Mouse (Mus musculus) embryonic stem cell, embryonic (primary cell): ENCODE results near the gene Tbc1d16.

Experiments
- CTCF ChIA-PET, 4 experiments: fragments of 300-600 bp in 2 of 4; fragments of 350-600 bp in 2 of 4; sonication (Branson Sonifier 250); formaldehyde crosslinking; loops; one replicate each; lab custom pipeline; 2022; ENCODE audit warnings: inconsistent platforms in 2 of 4; lab: Charles Lee
- POLR2A ChIA-PET, 4 experiments: fragments of 300-600 bp in 2 of 4; fragments of 350-600 bp in 2 of 4; sonication (Branson Sonifier 250); formaldehyde crosslinking; loops; one replicate each; lab custom pipeline; 2022; ENCODE audit warnings: antibody characterized with exemption in 4 of 4, inconsistent platforms in 1 of 4; lab: Charles Lee

Gene Tbc1d16

GRCm38 (mm10) chr11:119180824-119181582 is 47.3 kb downstream of the Tbc1d16 start:
- POLR2A ChIA-PET: no interaction called here

GRCm38 (mm10) chr11:119178317-119178716 is 50.0 kb downstream of the Tbc1d16 start:
- ChIA-PET CTCF (interaction anchor here in 1 of 4 experiments (1.0 kb wide), 1 partner anchor 12 kb away, joined by 3 read pairs; no protein-coding TSS in a partner anchor), POLR2A (no interaction called here)

More at GRCm38 (mm10) chr11:119180824-119181582, 47.3 kb downstream of the Tbc1d16 start:
- CTCF ChIA-PET: interaction anchor here in 2 of 4 experiments (0.6 kb wide), 2 partner anchors 405 to 954 kb away, joined by 3 read pairs; no protein-coding TSS in a partner anchor

DNA sequence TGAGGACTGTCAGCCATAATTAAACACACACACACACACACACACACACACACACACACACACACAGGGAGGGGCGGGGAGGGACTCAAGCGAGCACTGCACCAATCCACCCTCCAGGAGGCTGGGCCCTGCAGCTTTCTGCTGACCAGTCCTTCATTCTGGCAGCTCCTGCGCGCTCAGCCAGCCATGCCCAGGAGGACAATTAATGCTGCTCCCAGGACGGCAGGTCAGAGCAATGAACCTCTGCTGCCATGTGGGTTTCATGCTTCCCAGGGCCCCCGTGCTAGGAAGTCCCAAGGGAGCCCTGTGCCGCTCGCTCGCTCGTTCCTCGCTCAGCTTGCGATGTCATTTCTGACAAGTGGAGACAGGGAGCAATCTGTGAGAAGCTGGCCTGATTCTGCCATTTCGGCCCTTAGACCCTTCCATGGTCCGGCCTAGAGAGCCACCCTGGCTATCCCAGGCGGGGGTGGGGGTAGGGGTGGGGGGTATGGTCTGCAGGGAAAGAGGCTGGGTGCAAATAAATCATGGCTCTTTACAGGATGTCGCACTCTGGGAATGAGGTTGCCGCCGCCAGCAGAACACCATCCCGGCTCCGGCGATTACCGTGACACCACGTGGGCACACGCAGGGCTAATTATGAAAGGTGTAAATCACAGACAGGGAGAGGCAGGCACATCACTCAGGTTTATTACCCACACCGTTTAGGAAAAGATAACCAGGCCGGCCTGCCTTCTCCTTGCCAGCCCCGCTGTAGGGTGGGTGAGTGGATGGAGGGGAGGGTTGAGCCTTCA is 51.7 kb downstream of the Tbc1d16 start:
- POLR2A ChIA-PET: interaction anchor here in 2 of 4 experiments (0.6 to 1.5 kb wide), 5 partner anchors 10 to 91 kb away, joined by 3 to 4 read pairs (median 3); no protein-coding TSS in a partner anchor

GRCm38 (mm10) chr11:119171588-119171987 is 56.7 kb downstream of the Tbc1d16 start:
- ChIA-PET POLR2A (no interaction called here), CTCF (interaction anchor here in 1 of 4 experiments (1.0 kb wide), 1 partner anchor 164 kb away, joined by 3 read pairs; no protein-coding TSS in a partner anchor)

More for the DNA sequence above, 51.7 kb downstream of the Tbc1d16 start:
- CTCF ChIA-PET: interaction anchor here in 3 of 4 experiments (0.6 to 1.8 kb wide), 5 partner anchors 9 to 1064 kb away, joined by 3 to 6 read pairs (median 4); no protein-coding TSS in a partner anchor

GRCm38 (mm10) chr11:119168851-119169250 is 59.4 kb downstream of the Tbc1d16 start:
- CTCF ChIA-PET: no interaction called here
- POLR2A ChIA-PET: interaction anchor here in 1 of 4 experiments (1.0 kb wide), 1 partner anchor 8 kb away, joined by 3 read pairs; no protein-coding TSS in a partner anchor

- ChIA-PET POLR2A (interaction anchor here in 1 of 4 experiments (0.7 kb wide), 1 partner anchor 146 kb away, joined by 3 read pairs; no protein-coding TSS in a partner anchor), CTCF (interaction anchor here in 3 of 4 experiments (0.5 to 1.4 kb wide), 6 partner anchors 10 to 978 kb away, joined by 3 to 5 read pairs (median 3); no protein-coding TSS in a partner anchor)
Observed at GRCm38 (mm10) chr11:119165995-119166394, 62.3 kb downstream of the Tbc1d16 start.

DNA sequence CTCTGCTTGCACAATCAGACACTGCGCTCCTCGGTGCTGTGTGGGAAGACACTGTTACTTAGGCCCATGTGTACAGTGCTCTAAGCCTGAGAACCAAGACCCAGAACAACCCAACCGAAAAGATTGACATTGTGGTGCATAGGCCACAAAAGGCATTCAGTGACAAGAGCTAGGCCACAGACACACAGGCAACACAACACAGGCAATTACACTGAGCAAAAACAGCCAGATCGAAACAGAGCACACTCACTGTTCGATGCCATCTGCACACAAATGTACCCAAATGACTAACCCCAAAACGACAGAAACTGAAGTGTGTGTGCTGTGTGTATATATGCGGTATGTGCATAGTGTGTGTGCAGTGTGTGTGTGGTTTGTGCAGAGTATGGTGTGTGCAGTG is 63.9 kb downstream of the Tbc1d16 start:
- ChIA-PET POLR2A (interaction anchor here in 1 of 4 experiments (1.5 kb wide), 1 partner anchor 10 kb away, joined by 4 read pairs; no protein-coding TSS in a partner anchor), CTCF (interaction anchor here in 1 of 4 experiments (0.6 kb wide), 1 partner anchor 117 kb away, joined by 5 read pairs; no protein-coding TSS in a partner anchor)

- CTCF ChIA-PET: interaction anchor here in 1 of 4 experiments (0.6 kb wide), 1 partner anchor 117 kb away, joined by 5 read pairs; no protein-coding TSS in a partner anchor
- POLR2A ChIA-PET: interaction anchor here in 1 of 4 experiments (1.1 to 1.5 kb wide), 2 partner anchors 10 to 11 kb away, joined by 4 to 7 read pairs; no protein-coding TSS in a partner anchor
Observed at GRCm38 (mm10) chr11:119163734-119163992, 64.6 kb downstream of the Tbc1d16 start.

DNA sequence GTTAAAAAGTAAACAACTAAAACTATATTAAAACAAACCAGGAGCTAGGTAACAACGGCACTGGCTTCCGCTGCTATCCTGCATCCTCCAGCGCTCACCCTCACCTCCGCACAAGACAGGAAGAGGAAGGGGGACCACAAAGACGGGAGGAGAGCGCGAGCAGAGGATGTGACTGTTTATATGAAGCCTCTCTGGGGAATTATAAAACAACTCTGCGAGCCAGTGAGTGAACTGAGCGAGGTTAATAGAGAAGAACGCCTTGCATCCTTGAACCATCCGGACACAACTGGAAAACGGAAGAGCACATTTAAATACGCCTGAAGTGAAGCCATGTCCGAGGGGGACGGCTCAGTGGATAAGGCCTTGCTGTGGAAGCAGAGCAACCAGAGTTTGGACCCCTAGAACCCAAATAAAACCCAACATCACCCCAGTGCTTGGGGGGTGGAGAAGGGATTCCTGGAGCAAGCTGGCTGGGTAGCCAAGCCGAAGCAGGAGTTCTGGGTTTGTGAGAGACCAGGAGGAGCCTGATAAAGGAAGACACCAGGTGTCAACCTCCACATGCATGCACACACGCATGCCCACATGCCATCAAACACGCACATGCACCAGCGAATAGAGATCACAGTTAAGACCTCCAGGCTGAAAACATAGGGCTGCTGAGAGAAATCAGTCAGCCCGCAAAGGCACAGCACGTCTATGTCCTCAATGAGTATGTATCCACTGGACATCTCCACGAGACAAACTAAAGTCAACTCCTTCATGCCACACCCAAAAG is 65.2 kb downstream of the Tbc1d16 start:
- ChIA-PET POLR2A (interaction anchor here in 1 of 4 experiments (1.1 kb wide), 1 partner anchor 10 kb away, joined by 7 read pairs; no protein-coding TSS in a partner anchor), CTCF (no interaction called here)

DNA sequence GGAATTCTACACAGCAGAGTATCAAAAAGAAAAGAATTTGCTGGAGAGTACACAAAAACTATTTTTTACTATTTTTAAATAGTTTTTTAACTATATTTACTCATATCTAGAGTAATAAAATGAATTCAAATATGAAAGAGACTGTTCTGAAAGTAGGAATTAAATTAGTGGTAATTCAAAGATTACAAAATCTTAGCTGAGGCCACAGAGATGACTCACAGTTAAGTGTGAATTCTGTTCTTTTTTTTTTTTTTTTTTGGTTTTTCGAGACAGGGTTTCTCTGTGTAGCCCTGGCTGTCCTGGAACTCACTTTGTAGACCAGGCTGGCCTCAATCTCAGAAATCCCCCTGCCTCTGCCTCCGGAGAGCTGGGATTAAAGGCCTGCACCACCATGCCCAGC is 66.6 kb downstream of the Tbc1d16 start:
- ChIA-PET POLR2A (interaction anchor here in 2 of 4 experiments (0.7 to 1.1 kb wide), 4 partner anchors 12 to 362 kb away, joined by 3 read pairs; no protein-coding TSS in a partner anchor), CTCF (interaction anchor here in 1 of 4 experiments (0.7 kb wide), 1 partner anchor 363 kb away, joined by 6 read pairs; no protein-coding TSS in a partner anchor)

GRCm38 (mm10) chr11:119160050-119160449 is 68.2 kb downstream of the Tbc1d16 start:
- ChIA-PET POLR2A (interaction anchor here in 3 of 4 experiments (0.6 to 2.0 kb wide), 9 partner anchors 9 to 143 kb away, joined by 3 to 7 read pairs (median 5); no protein-coding TSS in a partner anchor), CTCF (interaction anchor here in 2 of 4 experiments (1.1 to 1.2 kb wide), 2 partner anchors 47 to 161 kb away, joined by 3 read pairs; no protein-coding TSS in a partner anchor)

DNA sequence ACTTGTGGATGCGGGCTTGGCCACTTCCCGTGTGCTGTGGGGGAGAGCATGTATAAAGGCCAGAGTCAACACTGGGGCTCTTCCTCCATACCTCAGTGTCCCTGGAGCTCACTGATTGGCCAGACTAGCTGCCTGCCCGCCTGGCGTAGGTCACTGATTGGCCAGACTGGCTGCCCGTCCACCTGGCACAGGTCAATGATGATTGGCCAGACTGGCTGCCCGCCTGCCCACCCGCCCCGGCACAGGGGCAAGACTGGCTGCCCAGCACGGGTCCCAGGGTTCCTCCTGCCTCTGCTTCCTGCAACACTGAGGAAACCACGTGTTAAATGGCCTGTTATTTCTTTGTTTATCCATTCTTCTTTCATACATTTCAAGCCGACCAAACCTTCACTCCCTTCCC is 68.8 kb downstream of the Tbc1d16 start:
- ChIA-PET CTCF (interaction anchor here (0.7 to 1.2 kb wide), 4 partner anchors 20 to 178 kb away, joined by 3 to 4 read pairs (median 3); no protein-coding TSS in a partner anchor), POLR2A (interaction anchor here in 3 of 4 experiments (1.0 to 2.0 kb wide), 8 partner anchors 9 to 74 kb away, joined by 3 to 7 read pairs (median 4); no protein-coding TSS in a partner anchor)

DNA sequence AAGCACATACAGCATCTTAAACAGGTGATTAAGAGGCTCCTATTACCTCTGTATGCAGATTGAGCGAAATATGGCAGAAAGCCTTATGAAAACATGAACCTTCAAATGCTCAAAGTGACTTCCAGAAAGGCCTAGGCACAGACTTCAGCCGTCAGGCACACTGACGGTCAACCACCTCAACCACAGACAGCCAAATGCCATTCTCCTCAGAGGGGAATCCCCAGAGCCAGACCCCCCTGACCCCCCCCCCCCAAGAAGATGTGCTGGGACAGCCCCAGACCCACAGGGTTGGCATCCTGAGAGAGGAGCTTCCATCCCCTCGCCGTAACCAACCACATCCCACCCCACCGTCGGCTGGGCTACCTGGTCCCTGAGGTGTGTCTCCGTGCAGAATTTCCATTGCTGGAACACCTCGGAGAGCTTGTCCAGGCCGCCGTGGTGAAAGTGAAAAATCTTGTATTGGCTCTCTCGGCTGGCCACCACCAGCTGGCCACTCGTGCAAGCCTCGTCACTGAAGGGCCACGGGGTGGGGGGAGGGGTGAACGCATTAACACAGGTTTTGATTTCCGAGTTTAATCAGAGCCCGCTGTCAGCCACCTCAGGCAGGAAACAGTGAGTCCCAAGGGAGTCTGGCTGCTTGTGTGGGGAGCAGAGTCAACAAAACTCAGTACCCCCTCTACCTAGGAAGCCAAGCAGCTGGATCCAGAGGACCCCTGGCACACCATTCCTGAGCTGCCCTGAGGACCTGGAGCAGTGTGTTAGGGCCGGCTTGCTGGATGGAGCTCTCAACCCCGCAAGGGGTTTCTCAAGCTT is 70.7 kb downstream of the Tbc1d16 start:
- POLR2A ChIA-PET: interaction anchor here in 3 of 4 experiments (0.6 to 1.1 kb wide), 9 partner anchors 16 to 445 kb away, joined by 3 to 4 read pairs (median 3); no protein-coding TSS in a partner anchor
- CTCF ChIA-PET: interaction anchor here in 3 of 4 experiments (0.6 to 0.7 kb wide), 5 partner anchors 11 to 532 kb away, joined by 3 to 7 read pairs (median 3); no protein-coding TSS in a partner anchor

GRCm38 (mm10) chr11:119156481-119157254 is 71.6 kb downstream of the Tbc1d16 start:
- POLR2A ChIA-PET: interaction anchor here in 2 of 4 experiments (0.6 to 1.3 kb wide), 5 partner anchors 10 to 264 kb away, joined by 3 to 6 read pairs (median 3); no protein-coding TSS in a partner anchor
- CTCF ChIA-PET: interaction anchor here in 3 of 4 experiments (0.6 to 1.5 kb wide), 3 partner anchors 50 to 158 kb away, joined by 4 to 7 read pairs (median 4); no protein-coding TSS in a partner anchor
